Mouse (Mus musculus): ENCODE data around the gene Cdc42bpa.

The Cdc42bpa gene

DNA sequence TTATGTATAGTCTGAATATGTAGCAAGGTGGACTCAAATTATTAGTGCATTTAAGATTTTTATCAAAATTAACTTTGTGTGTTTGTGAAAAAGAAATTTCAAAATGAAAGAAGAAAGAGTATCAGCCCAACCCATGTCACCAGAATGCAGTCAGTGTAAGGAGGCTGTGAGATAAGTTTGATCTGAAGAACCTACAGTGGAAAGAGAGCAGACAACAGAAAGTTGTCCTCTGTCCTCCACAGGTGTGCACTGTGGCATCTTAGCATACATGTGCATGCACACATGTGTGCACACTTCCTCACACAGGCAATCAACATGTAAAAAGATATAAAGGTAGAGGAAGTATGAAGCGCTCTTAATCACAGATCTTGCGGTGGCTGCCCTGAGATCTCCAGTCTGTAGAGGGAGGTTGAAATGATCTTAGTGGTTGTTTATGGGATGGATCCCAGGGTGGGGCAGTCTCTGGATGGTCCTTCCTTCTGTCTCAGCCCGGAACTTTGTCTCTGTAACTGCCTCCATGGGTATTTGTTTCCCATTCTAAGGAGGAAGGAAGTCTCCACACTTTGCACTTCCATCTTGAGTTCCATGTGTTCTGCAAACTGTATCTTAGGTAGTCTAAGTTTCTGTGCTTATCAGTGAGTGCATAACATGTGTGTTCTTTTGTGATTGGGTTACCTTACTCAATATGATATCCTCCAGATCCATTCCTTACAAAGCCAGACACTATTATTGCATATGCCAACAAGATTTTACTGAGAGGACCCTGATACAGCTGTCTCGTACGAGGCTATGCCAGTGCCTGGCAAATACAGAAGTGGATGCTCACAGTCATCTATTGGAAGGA is 71.7 kb downstream of the Cdc42bpa start:
- no peak for DNase-seq (ENCODE audit: low spot score in 2 of 2)

DNA sequence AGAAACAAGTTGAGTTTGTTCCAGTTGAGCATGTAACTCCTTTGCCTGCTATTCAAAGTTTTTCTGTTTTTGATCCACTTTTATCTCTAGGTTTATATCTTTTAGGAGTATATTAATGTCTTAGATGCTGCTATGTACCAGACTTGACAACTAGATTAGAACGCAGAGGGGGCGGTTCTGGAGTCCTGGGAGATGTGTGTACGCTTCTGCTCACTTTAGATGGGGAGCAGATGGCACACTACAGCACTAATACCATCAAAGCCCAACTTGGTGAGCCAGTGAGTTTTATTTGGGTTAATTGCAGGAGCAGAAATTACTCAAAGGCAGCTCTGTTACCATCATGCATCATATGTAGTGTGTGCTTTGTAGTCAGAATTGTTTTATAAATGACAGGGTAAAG is 77.2 kb downstream of the Cdc42bpa start:
- DNase-seq (ENCODE audit: low spot score in 2 of 2) = no peak

- no peak for DNase-seq (ENCODE audit: low spot score in 2 of 2)
Measured at GRCm38 (mm10) chr1:180044160-180044559, 83.9 kb downstream of the Cdc42bpa start.

DNA sequence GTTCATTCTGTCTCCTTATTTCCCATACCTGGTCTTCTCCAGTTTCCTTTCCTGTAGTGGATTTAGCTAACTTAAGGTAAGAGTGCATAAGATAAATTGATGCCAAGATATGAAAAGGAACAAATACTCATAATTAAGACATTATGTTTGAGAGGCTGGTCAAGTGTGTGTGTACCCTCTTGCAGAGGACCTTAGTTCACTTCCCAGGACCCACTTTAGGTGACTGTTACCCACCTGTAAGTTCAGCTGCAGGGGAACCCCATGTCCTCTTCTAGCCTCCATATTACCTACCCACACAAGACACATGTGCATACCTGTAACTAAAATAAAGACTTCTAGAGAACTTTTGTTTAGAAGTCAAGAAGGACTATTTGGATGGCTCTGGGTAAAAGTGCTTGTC is 84.9 kb downstream of the Cdc42bpa start:
- no peak for DNase-seq (ENCODE audit: low spot score in 2 of 2)

DNA sequence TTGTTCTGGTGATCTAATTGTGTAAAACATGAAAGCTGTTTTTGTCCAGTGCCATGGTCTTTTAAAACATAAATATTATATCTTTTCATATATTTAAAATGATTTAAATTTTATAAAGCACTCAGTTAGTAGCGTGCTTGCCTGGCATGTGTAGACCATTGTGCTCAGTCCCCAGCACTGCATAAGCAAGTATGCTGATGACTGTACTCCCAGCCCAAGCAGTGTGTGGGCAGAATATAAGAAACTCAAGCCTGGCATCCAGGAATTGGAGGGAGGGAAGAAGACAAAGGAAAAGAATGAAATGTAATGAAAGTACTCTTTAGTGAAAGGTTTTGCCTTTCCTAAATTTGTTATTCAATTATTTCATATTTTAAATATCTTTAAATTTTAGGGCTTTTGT is 128.9 kb downstream of the Cdc42bpa start:
- no peak for DNase-seq (ENCODE audit: low spot score in 2 of 2)

- no peak for DNase-seq (ENCODE audit: low spot score in 2 of 2)
Measured at GRCm38 (mm10) chr1:180098426-180098825, 138.2 kb downstream of the Cdc42bpa start.

GRCm38 (mm10) chr1:180104567-180104966 is 144.3 kb downstream of the Cdc42bpa start:
- no peak for DNase-seq (ENCODE audit: low spot score in 2 of 2)

DNA sequence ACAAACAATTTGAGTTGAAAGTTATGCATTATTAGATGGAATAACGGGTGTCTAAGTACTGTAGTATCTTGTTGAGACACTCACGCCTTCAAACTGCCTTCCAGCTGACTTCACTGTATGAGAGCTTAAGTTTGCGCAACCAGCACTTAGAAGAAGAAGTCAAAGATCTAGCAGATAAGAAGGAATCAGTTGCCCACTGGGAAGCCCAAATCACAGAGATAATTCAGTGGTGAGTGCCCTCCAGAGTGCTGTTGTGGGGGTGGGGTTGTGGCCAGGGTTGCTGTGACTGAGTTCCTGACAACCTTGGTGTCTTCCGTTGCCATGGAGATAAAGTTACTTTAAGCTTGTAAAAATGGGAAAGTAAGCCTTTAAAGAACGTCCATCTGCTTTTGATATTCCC is 148.8 kb downstream of the Cdc42bpa start:
- no peak for DNase-seq (ENCODE audit: low spot score in 2 of 2)

DNA sequence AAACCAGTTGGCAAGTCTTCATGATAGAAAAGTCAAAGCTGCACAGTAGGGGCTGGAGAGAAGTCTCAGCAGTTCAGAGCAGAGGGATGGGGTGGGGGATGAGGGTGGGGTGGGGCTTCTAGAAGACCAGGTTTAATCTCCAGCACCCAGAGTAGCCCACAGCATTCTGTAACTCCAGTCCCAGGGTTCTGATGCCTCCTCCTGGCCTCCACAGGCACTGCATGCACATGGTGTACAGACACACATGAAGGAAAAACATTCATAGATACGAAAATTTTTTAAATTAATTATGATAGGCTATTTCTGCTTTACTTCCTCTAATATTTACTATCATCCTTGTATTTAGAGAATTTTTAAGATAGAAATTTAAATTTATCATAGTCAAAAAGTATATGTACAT is 156.3 kb downstream of the Cdc42bpa start:
- DNase-seq (ENCODE audit: low spot score in 2 of 2) = peak in 1 of 2 experiments; percentile 7

- DNase-seq (ENCODE audit: low spot score in 2 of 2) = no peak
Measured at GRCm38 (mm10) chr1:180118233-180118632, 158.0 kb downstream of the Cdc42bpa start.

DNA sequence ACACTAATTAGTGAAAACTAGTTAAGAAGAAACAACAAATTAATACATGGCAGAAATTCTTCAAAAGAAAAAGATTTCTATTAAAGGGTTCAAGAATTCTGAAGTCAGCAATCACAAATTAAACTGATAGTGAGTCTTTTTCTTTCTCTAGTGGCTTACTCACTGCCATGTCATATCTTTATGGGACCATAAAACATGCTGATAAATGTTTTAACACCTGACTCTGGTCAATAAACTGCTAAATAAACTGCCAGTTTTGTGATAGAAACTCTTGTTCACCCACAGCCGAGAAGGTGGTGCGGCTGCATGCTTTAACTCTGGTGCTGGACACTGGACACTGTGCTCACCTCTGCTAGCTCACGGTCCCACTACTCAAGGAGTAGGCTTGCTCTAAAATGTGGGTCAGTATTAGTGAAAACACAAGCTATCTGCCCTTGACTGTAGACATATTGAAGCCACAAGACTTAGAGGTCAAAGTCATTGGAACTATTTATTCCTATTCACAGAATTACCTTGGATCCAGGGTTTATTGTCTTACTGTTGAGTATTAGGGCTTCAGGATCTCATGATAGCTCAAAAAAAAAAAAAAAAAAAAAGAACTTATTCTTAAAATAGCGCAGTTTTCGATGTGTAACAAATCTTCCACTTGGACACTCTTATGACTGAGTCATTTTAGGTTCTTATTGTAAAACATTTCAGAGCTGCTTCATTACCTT is 168.0 kb downstream of the Cdc42bpa start:
- no peak for DNase-seq (ENCODE audit: low spot score in 2 of 2)

GRCm38 (mm10) chr1:180131402-180131801 is 171.1 kb downstream of the Cdc42bpa start:
- no peak for DNase-seq (ENCODE audit: low spot score in 2 of 2)

DNA sequence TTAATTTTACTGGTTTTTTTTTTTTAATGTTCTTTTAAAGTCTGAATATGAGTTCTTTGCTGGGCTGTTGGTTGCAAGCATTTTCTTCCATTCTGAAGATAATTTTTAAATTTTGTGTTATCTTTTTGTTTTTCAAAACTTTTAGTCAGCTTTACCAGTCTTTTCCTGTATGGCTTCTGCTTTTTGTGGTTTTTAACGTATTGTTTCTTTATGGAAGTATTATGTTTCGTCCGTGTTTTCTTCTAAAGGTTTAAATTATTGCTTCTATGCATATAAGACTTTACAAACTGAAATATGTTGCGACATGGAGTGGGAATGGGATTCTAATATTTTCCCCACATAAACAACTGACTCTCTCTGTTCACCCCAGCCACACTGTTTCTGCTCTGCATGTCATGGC is 171.9 kb downstream of the Cdc42bpa start:
- DNase-seq (ENCODE audit: low spot score in 2 of 2) = no peak

GRCm38 (mm10) chr1:180139158-180139557 is 178.9 kb downstream of the Cdc42bpa start:
- DNase-seq (ENCODE audit: low spot score in 2 of 2) = no peak

DNA sequence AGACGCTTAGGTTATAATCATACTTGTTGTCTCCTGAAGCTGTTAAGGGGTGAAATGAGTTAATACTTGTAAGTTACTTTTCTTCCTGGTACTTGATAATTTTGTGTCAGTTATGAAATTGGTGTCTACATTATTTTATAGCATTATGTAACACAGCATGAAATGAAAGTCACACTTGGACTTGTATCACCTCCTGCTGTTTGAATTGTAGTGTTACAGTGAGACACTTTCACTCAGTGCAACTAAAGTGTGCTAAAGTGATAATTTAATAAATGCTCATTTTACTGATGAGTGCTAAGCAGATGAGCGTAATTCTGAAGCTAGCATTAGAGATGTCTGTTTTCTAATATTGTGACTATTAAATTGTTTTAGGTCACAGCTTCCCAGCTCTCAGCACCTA is 180.7 kb downstream of the Cdc42bpa start:
- DNase-seq (ENCODE audit: low spot score in 2 of 2) = no peak

- no peak for DNase-seq (ENCODE audit: low spot score in 2 of 2)
Measured at GRCm38 (mm10) chr1:180148036-180148435, 187.8 kb downstream of the Cdc42bpa start.

DNA sequence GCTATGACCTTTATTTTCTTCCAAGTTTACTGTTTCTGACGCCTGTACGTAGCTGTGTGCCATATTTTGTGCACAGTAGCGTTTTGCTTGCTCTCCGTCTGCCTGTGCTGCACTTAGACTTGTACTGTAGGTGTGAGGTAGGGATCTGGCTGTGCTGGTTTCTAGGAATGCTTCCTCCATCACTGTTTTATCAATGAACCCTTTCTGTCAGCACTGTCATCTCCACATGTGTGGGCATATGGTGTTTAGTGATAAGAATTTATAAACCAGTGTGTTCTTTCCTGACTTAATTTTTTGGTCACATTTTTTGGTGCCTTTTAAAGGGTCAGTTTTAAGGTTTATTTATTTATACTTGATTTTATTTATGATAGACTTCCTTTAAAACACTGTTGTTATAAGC is 188.3 kb downstream of the Cdc42bpa start:
- no peak for DNase-seq (ENCODE audit: low spot score in 2 of 2)

- no peak for DNase-seq (ENCODE audit: low spot score in 2 of 2)
Measured at GRCm38 (mm10) chr1:180151191-180151590, 190.9 kb downstream of the Cdc42bpa start.

DNA sequence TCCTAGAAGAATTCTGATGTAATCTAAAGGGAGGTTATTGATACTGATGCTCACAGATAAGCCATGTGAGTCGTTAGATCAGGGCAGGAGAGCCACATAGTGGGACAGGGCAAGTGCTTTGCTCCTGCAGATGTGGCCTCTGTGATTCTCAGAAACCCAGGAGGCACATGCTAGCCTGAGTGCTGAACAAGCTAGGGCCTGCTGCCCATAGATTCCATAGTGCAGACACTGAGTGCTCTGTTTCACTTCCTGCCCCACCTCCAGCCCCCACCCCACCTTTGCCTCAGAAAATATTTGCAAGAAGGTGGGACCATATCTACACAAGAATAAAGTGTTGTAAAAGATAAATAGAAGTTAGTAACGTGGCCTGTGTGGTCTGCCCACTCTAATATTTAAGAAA is 198.4 kb downstream of the Cdc42bpa start:
- no peak for DNase-seq (ENCODE audit: low spot score in 2 of 2)

GRCm38 (mm10) chr1:180160545-180160944 is 200.3 kb downstream of the Cdc42bpa start:
- DNase-seq (ENCODE audit: low spot score in 2 of 2) = no peak

DNA sequence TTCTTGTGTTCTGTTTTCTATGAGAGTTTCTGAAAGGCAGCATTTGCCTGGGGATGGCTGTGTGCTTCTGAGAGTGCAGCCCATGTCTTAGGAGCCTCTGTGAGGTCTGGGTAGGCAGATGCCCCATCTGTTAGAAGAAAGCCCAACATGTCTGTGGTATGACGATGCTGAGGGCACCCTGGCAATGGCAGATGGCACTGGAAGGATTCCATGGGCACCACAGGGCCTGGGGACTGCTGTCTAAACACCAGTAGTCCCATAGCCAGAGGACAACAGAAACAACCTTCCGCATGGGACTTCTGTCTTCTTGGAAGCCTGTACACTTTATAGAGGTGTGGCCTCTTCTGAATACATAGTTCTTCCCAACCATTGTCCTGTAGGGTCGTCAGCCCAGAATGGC is 200.9 kb downstream of the Cdc42bpa start:
- DNase-seq (ENCODE audit: low spot score in 2 of 2) = no peak

DNA sequence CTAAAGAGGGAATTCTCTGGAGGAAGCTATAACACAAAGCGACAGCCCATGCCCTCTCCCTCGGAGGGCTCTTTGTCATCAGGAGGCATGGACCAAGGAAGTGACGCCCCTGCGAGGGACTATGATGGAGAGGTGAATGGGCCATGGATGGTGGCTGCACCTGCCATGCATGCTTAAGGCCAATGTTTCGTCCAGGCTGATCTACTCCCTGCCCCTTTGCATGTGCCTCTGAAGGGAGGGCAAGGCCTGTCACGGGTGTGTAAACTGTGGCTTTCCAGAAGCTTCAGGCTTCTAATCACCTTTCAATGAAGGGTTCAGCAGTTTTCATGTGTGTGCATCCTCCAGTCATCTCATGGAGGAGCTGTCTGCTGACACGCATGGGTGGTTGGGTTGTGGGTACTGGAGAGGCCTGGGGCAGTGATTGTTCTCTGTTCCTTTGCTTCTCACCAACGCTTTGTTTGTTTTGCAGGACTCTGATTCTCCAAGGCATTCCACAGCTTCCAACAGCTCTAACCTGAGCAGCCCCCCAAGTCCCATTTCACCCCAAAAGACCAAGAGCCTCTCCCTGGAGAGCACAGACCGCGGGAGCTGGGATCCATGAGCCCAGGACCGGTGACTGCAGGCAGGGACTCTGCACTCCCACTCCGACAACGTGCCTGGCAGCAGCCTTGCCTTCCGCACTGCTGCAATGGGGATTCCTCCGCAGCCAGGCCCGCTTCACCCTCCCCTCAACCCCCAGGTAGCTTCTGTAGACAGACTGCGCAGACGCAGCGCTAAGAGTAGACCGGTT is 201.5 kb downstream of the Cdc42bpa start:
- no peak for DNase-seq (ENCODE audit: low spot score in 2 of 2)

All from urinary bladder, postnatal 36 days (tissue).